Mouse (Mus musculus): ENCODE results near the gene Myo5c.
"Not testable (repeated sequence)": the region's sequence is repeated elsewhere in the genome, so short reads cannot be mapped to it uniquely, and the experiment has no call there.

The Myo5c gene

DNA sequence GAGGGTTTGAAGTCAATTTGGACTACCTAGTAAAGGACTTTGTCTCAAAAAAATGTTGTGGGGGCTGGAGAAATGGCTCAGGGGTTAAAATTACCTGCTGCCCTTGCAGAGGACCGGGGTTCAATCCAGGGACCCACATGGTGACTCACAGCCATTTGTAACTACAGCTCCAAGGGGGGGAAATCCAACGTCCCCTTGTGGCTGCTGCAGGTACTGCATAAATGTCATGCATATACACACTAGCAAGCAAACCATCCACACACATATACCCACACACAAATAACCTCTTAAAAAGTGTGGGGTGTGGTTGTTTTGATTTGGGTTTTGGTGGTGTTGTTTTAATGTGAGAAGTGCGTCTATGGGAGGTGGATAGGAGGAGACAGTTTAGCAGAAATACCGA lies 12.7 kb downstream of the Myo5c start:
- no peak for DNase-seq (ENCODE audit: low read depth, low spot score)

GRCm38 (mm10) chr9:75246080-75246930 lies 14.5 kb downstream of the Myo5c start:
- DNase-seq (ENCODE audit: low read depth, low spot score), result no peak

GRCm38 (mm10) chr9:75247870-75248269 lies 16.1 kb downstream of the Myo5c start:
- DNase-seq (ENCODE audit: low read depth, low spot score), result no peak

DNA sequence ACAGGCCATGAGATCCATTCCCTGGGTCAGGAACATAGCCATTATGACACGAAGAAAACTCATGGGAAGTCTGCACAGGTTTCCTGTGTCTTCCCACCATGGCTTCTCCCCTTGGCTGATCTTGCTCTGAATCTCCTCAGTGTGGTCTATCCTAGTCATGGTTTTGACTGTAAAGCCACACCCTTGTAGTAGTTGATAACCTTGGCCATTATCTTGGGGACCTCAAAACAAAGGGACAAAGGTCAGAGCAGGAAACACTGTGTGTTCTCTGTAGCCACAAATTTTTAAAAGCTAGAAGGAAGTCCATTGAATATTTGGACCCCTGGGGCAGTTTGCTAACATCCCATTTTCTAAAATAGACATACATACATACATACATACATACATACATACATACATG lies 16.5 kb downstream of the Myo5c start:
- DNase-seq (ENCODE audit: low read depth, low spot score), result no peak

DNA sequence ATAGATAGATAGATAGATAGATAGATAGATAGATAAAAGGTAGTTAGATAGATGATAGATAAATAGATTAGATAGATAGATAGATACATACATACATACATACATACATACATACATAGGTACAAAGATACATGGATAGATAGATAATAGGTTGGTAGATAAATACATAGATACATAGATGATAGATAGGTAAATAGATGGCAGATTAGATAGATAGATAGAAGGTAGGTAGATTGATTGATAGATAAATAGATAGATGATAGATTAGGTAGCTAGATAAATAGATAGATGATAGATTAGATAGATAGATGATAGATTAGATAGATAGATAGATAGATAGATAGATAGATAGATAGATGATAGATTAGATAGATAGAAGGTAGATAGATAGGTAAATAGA lies 17.1 kb downstream of the Myo5c start:
- no peak for DNase-seq (ENCODE audit: low read depth, low spot score)

DNA sequence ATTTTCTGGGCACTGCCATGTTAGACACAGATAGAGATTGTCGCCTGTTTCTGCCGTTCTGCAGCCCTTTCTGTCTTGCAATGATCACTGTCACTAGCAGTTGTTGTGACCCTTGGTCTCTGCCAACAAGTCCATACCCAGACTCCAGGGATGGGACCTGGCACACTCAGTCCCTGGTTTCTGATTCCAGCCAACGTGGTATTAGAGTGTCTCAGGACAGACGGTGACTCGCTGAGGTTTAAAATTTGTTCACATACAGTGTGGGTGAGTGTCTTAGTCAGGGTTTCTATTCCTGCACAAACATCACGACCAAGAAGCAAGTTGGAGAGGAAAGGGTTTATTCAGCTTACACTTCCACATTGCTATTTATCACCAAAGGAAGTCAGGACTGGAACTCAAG lies 21.3 kb downstream of the Myo5c start:
- DNase-seq (ENCODE audit: low read depth, low spot score), result not testable (repeated sequence)

- no peak for DNase-seq (ENCODE audit: low read depth, low spot score)
Observed at GRCm38 (mm10) chr9:75253766-75254165, 21.9 kb downstream of the Myo5c start.

GRCm38 (mm10) chr9:75254196-75254955 lies 22.6 kb downstream of the Myo5c start:
- DNase-seq (ENCODE audit: low read depth, low spot score), result peak; percentile 43

DNA sequence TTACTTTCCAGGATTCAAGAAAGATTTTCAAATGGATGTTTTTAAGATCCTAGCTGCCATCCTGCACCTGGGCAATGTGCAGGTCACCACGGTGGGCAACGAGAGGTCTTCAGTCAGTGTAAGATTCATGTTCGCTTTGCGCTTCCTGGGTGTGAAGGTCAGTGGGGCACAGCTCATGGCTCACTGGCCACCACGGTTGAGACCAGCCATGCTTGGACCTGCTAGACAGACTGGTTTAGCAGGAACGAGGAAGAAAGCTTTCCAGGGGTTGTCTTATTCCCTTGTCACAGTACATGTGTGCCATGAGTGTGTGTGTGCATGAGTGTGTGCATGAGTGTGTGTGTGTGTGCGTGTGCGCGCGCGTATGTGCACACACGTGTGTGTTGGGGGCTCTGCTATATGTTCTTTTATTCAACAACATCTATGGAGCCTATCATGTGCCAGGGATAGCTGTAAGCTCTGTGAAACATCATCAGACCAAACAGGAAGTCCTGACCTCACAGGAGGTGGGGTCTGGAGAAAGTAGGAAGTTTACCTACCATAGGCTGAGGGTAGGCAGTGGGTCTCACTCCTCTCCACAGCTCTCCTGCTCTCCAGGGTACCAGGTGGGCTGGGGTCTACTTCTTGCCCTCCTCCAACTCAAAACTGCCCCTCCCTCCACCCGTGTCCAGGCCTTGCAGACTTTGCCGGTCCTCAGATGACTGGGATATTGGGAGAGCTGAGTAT lies 24.2 kb downstream of the Myo5c start:
- DNase-seq (ENCODE audit: low read depth, low spot score), result no peak

DNA sequence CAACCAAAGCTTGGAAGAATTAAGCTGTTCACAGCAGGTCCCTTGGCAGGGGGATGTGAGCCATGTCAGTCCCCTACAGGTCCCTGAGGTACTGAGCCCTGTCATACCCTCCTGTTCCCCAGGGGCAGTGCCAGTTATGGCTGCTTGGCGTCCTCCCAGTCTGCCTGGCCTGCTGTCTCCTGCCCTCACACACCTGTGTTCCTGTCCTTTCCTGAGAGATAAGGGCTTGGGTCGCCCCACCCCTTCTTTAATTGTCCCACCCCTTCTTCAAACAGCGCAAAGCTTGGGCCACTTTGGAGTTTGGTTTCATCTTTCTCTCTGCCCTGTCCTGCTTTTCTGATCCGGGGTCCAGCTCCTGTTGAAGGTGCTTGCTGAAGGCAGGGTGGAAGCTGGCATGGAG lies 27.0 kb downstream of the Myo5c start:
- DNase-seq (ENCODE audit: low read depth, low spot score), result no peak

GRCm38 (mm10) chr9:75259656-75260055 lies 27.8 kb downstream of the Myo5c start:
- no peak for DNase-seq (ENCODE audit: low read depth, low spot score)

GRCm38 (mm10) chr9:75261332-75261872 lies 29.6 kb downstream of the Myo5c start:
- no peak for DNase-seq (ENCODE audit: low read depth, low spot score)

- no peak for DNase-seq (ENCODE audit: low read depth, low spot score)
Observed at GRCm38 (mm10) chr9:75262235-75262826, 30.5 kb downstream of the Myo5c start.

DNA sequence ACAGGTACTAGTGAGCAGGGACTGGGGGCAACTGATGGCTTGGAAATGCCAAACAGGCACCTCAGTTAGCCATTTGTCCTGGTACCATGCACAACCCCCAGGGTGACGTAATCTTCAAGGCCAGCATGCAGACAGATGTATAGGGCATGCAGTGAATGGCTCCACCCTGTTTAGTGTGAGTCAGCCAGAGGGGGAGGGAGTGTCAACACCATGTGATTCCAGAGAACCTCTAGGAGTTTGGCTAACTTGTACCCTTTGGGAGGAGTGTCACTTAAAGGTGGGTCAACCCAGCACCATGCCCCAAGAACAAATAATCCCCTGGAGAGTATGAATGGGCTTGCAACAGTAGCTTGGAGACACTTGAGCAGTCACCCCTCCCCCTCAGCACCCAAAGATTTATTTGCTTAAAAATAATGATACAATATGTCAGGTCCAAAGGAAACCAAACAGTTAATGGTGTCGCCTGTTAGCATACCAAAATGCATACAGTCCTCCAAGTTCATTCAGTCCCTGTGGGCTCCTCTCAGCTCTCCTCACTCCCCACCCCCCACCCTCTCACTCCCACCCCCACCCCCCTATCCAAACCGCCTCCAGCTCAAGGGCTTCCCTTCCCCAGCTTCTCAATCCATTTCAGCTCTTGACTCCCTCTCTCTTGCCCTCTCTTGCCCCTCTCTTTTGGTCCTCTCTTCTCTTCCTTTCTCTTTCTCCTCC lies 32.3 kb downstream of the Myo5c start:
- DNase-seq (ENCODE audit: low read depth, low spot score), result no peak

DNA sequence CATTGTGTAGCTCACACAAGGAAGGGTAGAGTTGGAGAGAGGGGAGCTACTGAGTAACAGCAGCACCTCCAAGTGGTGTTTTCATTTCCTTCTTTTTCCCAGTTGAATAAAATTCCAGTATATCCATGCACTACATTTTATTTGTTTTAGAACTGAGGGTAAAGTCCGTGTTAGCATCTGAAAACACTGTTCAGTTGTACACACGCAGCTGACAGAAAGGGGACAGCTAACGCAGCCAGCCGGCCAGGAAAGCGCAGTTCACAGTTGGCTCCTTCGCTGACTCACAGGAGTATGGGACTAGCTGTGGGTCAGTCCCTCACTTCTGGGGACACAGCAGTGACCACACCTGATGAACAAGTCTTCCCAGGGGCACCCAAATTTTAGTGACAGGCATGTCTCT lies 35.3 kb downstream of the Myo5c start:
- no peak for DNase-seq (ENCODE audit: low read depth, low spot score)

DNA sequence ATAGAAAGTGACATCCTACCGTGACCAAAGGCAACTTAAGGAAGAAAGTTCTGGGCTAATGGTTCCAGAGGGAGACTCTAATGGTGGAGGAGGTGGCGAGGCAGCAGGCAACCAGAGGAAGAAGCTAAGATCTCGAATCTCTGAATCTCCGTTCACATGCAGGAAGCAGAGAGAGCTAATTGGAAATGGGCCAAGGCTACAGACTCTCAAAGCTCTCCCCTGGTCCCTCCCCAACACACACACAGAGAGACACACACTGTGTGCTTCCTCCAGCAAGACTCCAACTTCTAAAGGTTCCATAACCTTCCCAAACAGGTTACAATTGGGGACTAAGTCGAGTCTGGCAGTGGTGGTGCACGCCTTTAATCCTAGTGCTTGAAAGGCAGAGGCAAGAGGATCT lies 38.6 kb downstream of the Myo5c start:
- DNase-seq (ENCODE audit: low read depth, low spot score), result no peak

DNA sequence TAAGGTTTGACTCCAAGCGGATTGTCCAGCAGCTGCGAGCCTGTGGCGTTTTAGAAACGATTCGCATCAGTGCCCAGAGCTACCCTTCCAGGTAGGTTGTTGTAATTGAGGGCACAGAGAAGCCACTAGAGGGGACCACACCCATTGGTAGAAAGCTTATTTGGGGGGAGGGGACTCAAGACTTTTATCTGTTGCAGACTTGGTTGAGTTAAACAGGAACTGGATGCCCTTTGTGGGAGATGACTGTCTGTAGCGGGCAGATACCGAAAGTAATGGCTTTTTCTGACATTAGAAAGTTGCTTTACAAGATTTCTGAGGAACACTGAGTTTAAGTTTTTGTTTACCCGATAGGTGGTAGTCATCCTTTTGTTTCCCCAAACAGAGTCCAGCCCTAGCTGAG lies 39.7 kb downstream of the Myo5c start:
- DNase-seq (ENCODE audit: low read depth, low spot score), result no peak

GRCm38 (mm10) chr9:75273646-75274045 lies 41.8 kb downstream of the Myo5c start:
- DNase-seq (ENCODE audit: low read depth, low spot score), result no peak

DNA sequence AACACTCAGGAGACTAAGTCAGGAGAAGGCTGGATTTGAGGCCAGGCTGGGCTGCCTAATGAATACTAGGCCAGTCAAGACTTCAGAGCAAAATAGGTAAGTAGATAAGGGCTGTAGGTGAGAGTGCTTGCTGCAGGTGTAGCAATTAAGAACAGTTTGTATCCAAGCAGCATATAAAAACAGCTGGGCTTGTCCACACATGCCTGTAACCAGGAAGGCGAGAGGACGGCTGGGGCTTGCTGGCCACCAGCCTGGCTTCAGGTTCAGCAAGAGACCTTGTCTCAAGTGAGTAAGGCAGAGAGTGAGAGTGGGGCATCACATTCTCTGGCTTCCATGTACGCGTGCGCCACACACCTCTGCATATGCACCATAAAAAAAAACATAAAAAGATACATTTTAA lies 42.7 kb downstream of the Myo5c start:
- DNase-seq (ENCODE audit: low read depth, low spot score), result no peak

DNA sequence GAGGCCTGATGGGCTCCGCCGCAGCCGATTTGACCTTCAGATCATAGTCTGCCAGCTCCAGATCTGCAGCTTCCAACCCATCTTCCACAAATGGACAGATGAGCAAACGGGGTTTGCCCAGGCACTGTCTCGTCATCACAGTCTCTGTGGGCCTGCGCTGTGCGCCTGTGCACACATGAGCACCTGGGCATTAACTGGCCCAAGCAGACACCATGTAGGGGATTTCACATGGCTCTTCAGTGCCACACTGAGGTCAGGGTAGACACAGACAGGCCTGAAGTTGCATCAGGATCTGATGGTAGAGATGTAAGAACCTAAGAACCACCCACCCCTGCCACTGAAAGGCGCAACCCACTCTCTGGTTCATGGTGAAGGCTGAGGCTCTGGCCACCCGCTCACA lies 43.2 kb downstream of the Myo5c start:
- no peak for DNase-seq (ENCODE audit: low read depth, low spot score)

DNA sequence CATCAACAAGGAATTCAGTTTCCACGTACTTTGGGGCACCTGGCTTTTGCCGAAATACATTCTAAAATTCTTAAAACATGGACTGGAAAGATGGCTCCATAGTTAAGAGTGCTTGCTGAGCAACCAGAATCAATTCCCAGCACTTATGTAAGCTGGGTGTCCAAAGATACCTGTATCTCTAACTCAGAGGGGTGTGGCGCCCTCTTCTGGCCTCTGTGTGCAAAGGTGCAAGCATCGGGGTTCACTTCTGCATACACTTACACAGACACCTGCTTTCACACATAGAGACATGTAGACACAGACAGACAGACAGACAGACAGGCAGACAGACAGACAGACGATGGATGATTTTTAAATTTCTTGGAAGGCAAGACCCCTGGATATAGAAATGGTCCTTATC lies 49.0 kb downstream of the Myo5c start:
- no peak for DNase-seq (ENCODE audit: low read depth, low spot score)

Data from retina, adult 2 months (tissue).